Comparison of ENCODE assay signal across 12 mouse cellular contexts in the genomic region with DNA sequence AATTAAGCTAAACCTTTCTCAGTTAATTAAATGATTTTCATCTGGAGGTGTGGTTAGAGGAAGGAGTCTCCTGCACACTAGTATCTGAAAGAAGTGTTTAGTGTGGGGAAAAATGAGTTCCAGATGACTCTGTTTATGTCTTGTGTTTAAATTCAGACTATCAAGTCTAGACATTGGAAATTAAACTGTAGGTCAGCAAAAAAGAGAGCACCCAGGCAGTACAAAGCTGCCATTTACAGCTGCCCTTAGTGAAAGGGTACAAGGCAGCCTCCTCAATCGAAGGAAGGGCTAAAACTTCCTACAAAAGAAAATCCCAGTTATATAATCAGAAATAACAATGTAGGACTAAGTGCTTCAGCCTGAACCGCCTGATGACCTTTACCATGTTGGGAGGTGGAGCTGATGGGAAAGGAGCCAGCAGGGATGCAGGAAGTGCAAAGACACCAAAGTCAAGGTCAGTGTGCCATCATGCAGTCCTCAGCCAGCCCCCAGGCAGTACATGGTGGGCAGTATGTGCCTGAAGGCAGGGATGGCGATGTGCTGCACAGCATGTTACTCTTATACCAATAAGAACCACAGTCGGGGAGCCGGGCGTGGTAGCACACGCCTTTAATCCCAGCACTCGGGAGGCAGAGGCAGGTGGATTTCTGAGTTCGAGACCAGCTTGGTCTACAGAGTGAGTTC.
DNase-seq lines count a peak whose midpoint lies in the region; ATAC-seq lines count a peak whose summit lies in the region.
"Had no signal": no experiment of that assay in that cellular context is flagged by ENCODE, and none has a peak within 500 bp of the region (broad histone marks: within the 10 kb centered on the region; RNA-seq: fewer than 3 reads in every experiment).

No protein-coding gene starts in this region.

- peaks cover 22% of the 10 kb centered on the region for H3K4me1 ChIP-seq in kidney, embryonic 16.5 days (ENCODE audit: insufficient read depth, low read length)
- H3K4me1 ChIP-seq in limb, embryonic 13.5 days = peaks cover 45% of the 10 kb centered on the region

- no peak overlapping the region for H3K4me3 ChIP-seq in kidney, embryonic 16.5 days (ENCODE audit: low read length)
- H3K4me3 ChIP-seq in limb, embryonic 13.5 days = no peak overlapping the region

- H3K36me3 ChIP-seq in kidney, embryonic 16.5 days (ENCODE audit: insufficient read depth, low read length) = no peaks in the 10 kb centered on the region
- no peaks in the 10 kb centered on the region for H3K36me3 ChIP-seq in limb, embryonic 13.5 days

- DNase-seq in embryo, embryonic 11 days = peak; percentile 29
- no peak for DNase-seq in embryo, embryonic 10.5 days (ENCODE audit: low spot score)
- no peak for DNase-seq in kidney, postnatal 4 days
- DNase-seq in ZHBTc4 (ENCODE audit: low read depth, low spot score) = peak; percentile 89
- no peak for DNase-seq in spleen, adult 18-20 months
- no peak for DNase-seq in cerebellum, adult 8-10 months
- DNase-seq: cerebellum, postnatal 14 days; kidney, postnatal 25 days; lung, postnatal 36 days; thymus, postnatal 14 days had no signal

- WGBS in kidney, embryonic 16.5 days = 82% methylated on average over 9 of the region's 9 CpGs
- 45% methylated on average over 9 of the region's 9 CpGs for WGBS in limb, embryonic 13.5 days

- no peaks in the 10 kb centered on the region for H3K9me3 ChIP-seq in kidney, embryonic 16.5 days (ENCODE audit: low read length)
- no peaks in the 10 kb centered on the region for H3K9me3 ChIP-seq in limb, embryonic 13.5 days

- no peaks in the 10 kb centered on the region for H3K27me3 ChIP-seq in kidney, embryonic 16.5 days (ENCODE audit: insufficient read depth, low read length)
- 0 out of 2 replicates have a peak, but pooled peaks cover 3% of the 10 kb centered on the region for H3K27me3 ChIP-seq in limb, embryonic 13.5 days

- no peak for ATAC-seq in kidney, embryonic 16.5 days (ENCODE audit: low FRiP score, low TSS enrichment)
- ATAC-seq in limb, embryonic 13.5 days (ENCODE audit: low FRiP score, low read depth) = peak; percentile 41; the same call in 1 of the 2 replicates

- H3K27ac ChIP-seq in kidney, embryonic 16.5 days (ENCODE audit: low read length) = peak overlapping the region; percentile 64; the same call in 1 of the 2 replicates
- peak overlapping the region; percentile 72 for H3K27ac ChIP-seq in limb, embryonic 13.5 days

- no peak overlapping the region for H3K4me2 ChIP-seq in kidney, embryonic 16.5 days (replicated peaks; ENCODE audit: low read depth, low read length)
- peak overlapping the region; percentile 28; the same call in 1 of the 2 replicates for H3K4me2 ChIP-seq in limb, embryonic 13.5 days (replicated peaks)

- H3K9ac ChIP-seq in kidney, embryonic 16.5 days (replicated peaks; ENCODE audit: low read length) = no peak overlapping the region
- no peak overlapping the region for H3K9ac ChIP-seq in limb, embryonic 13.5 days

Comparison
In these comparisons a context has a peak if more than half of its experiments do, and no peak if none do; other contexts are left out.
1. DNase-seq: peak in embryo, embryonic 11 days (single experiment) and ZHBTc4 (single experiment); none in embryo, embryonic 10.5 days (single experiment), kidney, postnatal 4 days (0 of 2), spleen, adult 18-20 months (0 of 2) and cerebellum, adult 8-10 months (single experiment).